Mouse (Mus musculus): ENCODE measurements around the gene Ppp1r13l. TPM values are rescaled to one million over a fixed set of nuclear protein-coding genes. Genes with fewer than 3 reads are reported as not detected.

Ppp1r13l gene
- polyA plus RNA-seq (2014; fragmentation: Nextera tagmentation; extraction: Ambion mirVana) = 12.4 and 17.6 TPM in 2 replicates

DNA sequence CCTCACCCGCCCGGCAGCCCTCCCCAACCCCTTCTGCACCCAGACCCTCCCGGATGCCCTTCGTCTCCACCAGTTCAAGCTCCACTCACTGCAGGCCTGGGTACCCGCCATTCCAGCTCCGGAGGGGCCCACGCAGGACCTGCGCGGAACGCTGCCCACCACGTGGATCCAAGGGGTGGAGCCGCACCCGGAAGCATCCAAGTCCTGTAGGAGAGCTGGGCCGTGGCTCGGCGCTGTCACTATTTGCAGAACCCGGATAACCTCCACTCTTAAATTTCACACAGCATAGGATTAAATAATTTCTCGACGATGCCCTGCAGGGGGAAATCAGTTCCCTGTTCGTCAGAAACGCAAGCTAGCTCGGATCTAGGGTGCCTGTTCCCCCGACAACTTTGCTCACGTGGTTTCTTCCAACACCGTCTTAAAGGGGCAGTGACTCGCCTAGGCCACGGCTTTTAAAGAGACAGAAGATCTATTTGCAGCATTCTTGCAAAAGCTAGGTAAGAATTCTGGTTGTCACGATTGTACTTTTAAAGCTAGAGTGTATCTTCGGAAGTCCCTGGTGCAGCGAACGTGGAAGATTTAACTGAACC lies at the start of gene Ppp1r13l, which contains the start of gene Cd3eap:
Gene Ppp1r13l (plus strand): TSS at position 451 of the 593 bp plus-strand sequence.
Gene Cd3eap (minus strand): TSS at position 185 of the 593 bp plus-strand sequence.
- Histone ChIP-seq H3K4me1 (ENCODE audit: control insufficient read depth, insufficient read depth, low read length) (peaks cover 30% of the 10 kb centered on the region), H3K4me2 (peak within 1 kb of the TSS; percentile 99), H3K4me3 (ENCODE audit: low read depth, low read length) (peak within 1 kb of the TSS; percentile 71), H3K9ac (ENCODE audit: low read depth, low read length) (peak within 1 kb of the TSS; percentile 71), H3K27me3 (ENCODE audit: control insufficient read depth, insufficient read depth, low read length) (peaks cover 7% of the 10 kb centered on the region; the same call in 1 of the 2 replicates), H3K27ac (ENCODE audit: low read depth, low read length) (peak within 1 kb of the TSS; percentile 65), H3K36me3 (ENCODE audit: control insufficient read depth, insufficient read depth, low read length) (peaks cover 9% of the 10 kb centered on the region), H3K9me3 (replicated peaks; ENCODE audit: control insufficient read depth, low read length) (no peaks in the 10 kb centered on the region)
- WGBS (ENCODE audit: insufficient replicate concordance) = under 1% methylated on average over 29 of the region's 31 CpGs
- peak; percentile 51 for ATAC-seq (replicated peaks; ENCODE audit: insufficient number of reproducible peaks, low FRiP score, low TSS enrichment)

DNA sequence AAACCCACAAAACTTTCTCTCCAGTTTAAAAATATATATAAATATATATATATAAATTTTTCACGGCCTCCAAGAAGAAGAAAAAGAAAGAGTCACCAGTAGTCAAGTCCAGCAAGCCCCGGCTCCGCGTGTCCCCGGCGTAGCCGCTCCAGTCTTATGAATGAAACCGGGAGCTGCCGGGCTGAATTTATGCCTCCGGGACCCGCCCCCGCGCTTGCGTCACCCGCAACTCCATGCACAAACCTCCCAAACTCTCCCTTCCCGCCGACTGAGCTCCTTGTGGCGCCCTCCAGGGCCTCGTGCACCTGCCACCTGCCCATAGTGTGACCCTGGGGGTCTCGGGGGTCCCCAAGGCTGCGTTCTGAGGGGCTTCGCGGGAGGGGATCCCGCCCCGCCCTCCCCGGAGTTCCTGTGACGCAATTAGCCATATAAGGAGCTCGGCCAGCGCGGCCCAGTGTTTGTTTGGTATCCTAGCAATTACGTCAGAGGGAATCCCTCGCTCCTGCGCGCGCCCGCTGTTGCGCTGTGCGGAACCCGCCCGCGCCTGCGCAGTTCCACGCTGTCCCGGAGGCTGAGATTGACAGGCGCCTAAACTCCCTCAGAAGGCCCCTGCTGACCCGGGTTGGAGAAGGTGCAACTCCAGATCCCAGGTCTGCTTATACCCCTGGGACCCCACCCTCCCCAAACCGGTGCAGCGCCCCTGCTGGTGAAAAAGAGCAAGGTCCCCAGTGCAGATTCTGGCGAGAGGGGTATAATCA lies 49.5 kb upstream of the Ppp1r13l start, which contains the start of gene Fosb:
Gene Fosb (minus strand): TSS at position 168 of the 758 bp plus-strand sequence.
- Histone ChIP-seq H3K27me3 (ENCODE audit: control insufficient read depth, insufficient read depth, low read length) (peaks cover 22% of the 10 kb centered on the region), H3K27ac (ENCODE audit: low read depth, low read length) (peak within 1 kb of the TSS; percentile 42), H3K4me2 (peak within 1 kb of the TSS; percentile 98), H3K36me3 (ENCODE audit: control insufficient read depth, insufficient read depth, low read length) (no peaks in the 10 kb centered on the region), H3K4me3 (ENCODE audit: low read depth, low read length) (peak within 1 kb of the TSS; percentile 71), H3K9ac (ENCODE audit: low read depth, low read length) (peak within 1 kb of the TSS; percentile 69), H3K9me3 (replicated peaks; ENCODE audit: control insufficient read depth, low read length) (no peaks in the 10 kb centered on the region), H3K4me1 (ENCODE audit: control insufficient read depth, insufficient read depth, low read length) (peaks cover 12% of the 10 kb centered on the region)
- peak; percentile 82 for ATAC-seq (replicated peaks; ENCODE audit: insufficient number of reproducible peaks, low FRiP score, low TSS enrichment)
- WGBS (ENCODE audit: insufficient replicate concordance) = under 1% methylated on average over 49 of the region's 49 CpGs

DNA sequence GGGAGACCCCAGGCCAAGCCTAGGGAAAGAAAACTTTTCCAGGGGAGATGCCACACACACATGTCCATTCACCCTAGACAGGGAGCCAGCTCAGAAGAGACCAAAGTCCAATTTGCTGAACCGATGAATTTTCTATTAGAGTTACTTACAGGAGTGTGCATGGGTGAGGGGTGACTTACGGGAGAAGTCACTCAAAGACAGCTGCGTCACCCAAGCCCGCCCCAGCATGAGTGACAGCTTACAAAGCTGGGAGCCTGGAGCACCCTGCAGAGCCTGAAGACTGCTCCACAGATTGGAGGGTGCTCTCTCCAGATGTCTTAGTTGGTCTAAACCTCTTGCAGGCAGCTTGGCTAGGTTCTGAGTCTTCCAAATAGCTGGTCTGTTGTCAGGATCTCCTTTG lies 47.6 kb upstream of the Ppp1r13l start:
- H3K4me1 ChIP-seq (ENCODE audit: control insufficient read depth, insufficient read depth, low read length) = peaks cover 12% of the 10 kb centered on the region
- H3K9me3 ChIP-seq (replicated peaks; ENCODE audit: control insufficient read depth, low read length) = no peaks in the 10 kb centered on the region
- no peaks in the 10 kb centered on the region for H3K36me3 ChIP-seq (ENCODE audit: control insufficient read depth, insufficient read depth, low read length)
- WGBS (ENCODE audit: insufficient replicate concordance) = 32% methylated on average over 4 of the region's 4 CpGs
- H3K4me3 ChIP-seq (ENCODE audit: low read depth, low read length) = no peak overlapping the region
- H3K27me3 ChIP-seq (ENCODE audit: control insufficient read depth, insufficient read depth, low read length) = peaks cover 4% of the 10 kb centered on the region
- H3K9ac ChIP-seq (ENCODE audit: low read depth, low read length) = no peak overlapping the region
- ATAC-seq (replicated peaks; ENCODE audit: insufficient number of reproducible peaks, low FRiP score, low TSS enrichment) = no peak
- H3K4me2 ChIP-seq = no peak overlapping the region
- H3K27ac ChIP-seq (ENCODE audit: low read depth, low read length) = no peak overlapping the region

DNA sequence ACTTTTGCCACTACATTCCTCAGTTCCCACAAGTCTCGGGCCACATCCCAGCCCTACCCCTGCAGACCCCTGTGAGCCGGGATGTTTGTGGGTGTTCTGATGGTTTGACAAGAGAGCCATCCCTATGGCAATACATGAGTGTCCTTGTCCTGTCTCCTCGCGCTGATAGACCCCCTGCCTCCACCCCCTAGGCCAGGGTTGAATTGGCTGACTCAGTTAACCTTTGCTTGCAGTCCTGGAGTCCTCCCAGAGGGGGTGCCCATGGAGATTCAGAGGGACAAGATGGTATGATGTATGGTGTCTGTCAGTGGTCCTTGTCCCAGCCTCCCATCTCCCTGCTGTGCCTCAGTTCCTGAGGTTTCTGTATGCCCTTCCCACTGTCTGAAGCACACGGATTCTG lies 45.5 kb upstream of the Ppp1r13l start:
- no peak overlapping the region for H3K4me3 ChIP-seq (ENCODE audit: low read depth, low read length)

DNA sequence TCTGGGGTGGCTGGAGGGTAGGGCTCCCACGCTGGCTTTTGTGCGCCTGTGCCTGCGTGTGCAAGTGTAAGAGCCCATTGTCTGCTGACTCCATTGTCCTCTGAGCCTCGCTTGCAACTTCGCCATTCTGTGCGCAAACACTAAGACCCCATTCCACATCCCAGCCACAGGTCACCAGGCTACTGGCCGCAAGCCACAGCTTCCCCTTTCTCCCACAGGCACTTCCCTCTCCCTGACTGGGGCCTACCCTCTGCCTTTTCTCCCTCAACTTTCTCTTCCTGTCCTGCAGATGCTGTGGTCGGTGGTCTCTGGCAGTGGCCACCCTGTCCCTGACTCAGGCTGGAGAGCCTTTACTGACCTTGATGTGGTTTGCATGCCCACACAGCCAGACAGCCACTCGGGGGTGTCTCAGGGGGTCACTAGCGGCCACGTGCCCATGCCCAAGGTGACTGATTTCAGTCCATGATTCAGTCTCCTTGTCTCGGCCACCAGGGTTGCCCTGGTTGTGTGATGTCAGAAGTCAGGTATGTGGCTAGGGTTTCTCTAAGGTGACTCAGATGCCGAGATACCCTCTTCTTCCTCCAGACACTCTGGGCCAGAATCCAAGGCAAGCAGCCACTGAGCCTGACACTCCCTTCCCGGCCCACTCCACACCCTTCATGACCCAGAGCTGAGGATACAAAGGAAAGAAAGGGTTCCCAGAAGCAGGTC lies 42.9 kb upstream of the Ppp1r13l start:
- WGBS (ENCODE audit: insufficient replicate concordance) = 57% methylated on average over 14 of the region's 14 CpGs
- Histone ChIP-seq H3K36me3 (ENCODE audit: control insufficient read depth, insufficient read depth, low read length) (no peaks in the 10 kb centered on the region), H3K4me2 (no peak overlapping the region), H3K27ac (ENCODE audit: low read depth, low read length) (no peak overlapping the region), H3K4me3 (ENCODE audit: low read depth, low read length) (no peak overlapping the region), H3K4me1 (ENCODE audit: control insufficient read depth, insufficient read depth, low read length) (peaks cover 12% of the 10 kb centered on the region), H3K27me3 (ENCODE audit: control insufficient read depth, insufficient read depth, low read length) (no peaks in the 10 kb centered on the region), H3K9me3 (replicated peaks; ENCODE audit: control insufficient read depth, low read length) (no peaks in the 10 kb centered on the region), H3K9ac (ENCODE audit: low read depth, low read length) (no peak overlapping the region)
- ATAC-seq (replicated peaks; ENCODE audit: insufficient number of reproducible peaks, low FRiP score, low TSS enrichment) = no peak

More for the DNA sequence above, 45.5 kb upstream of the Ppp1r13l start:
- no peak for ATAC-seq (replicated peaks; ENCODE audit: insufficient number of reproducible peaks, low FRiP score, low TSS enrichment)
- no peaks in the 10 kb centered on the region for H3K36me3 ChIP-seq (ENCODE audit: control insufficient read depth, insufficient read depth, low read length)
- no peak overlapping the region for H3K4me2 ChIP-seq
- 48% methylated on average over 5 of the region's 5 CpGs for WGBS (ENCODE audit: insufficient replicate concordance)
- H3K9me3 ChIP-seq (replicated peaks; ENCODE audit: control insufficient read depth, low read length) = no peaks in the 10 kb centered on the region
- H3K4me1 ChIP-seq (ENCODE audit: control insufficient read depth, insufficient read depth, low read length) = peaks cover 7% of the 10 kb centered on the region; the same call in 1 of the 2 replicates
- H3K9ac ChIP-seq (ENCODE audit: low read depth, low read length) = no peak overlapping the region
- no peaks in the 10 kb centered on the region for H3K27me3 ChIP-seq (ENCODE audit: control insufficient read depth, insufficient read depth, low read length)
- no peak overlapping the region for H3K27ac ChIP-seq (ENCODE audit: low read depth, low read length)

DNA sequence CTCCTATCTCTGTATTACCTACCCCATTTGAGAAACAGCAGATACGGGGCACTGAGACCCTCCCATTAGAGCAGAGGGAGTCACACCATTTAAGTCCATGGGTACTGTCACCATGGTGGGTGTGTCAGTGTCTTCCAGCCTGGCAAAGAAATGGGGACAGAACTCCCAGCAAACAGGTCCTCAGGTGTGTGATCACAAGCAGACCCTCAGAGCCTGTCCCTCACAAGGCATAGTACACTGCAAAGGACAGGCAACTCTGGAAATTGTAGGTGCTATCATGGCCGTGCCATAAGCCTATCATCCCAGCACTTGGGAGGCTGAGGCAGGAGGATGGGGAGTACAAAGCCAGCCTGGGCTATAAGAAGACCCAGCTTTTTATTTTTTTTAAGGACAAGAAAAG lies 41.3 kb upstream of the Ppp1r13l start:
- 65% methylated on average over 2 of the region's 2 CpGs for WGBS (ENCODE audit: insufficient replicate concordance)
- Histone ChIP-seq H3K27me3 (ENCODE audit: control insufficient read depth, insufficient read depth, low read length) (no peaks in the 10 kb centered on the region), H3K36me3 (ENCODE audit: control insufficient read depth, insufficient read depth, low read length) (no peaks in the 10 kb centered on the region), H3K4me2 (no peak overlapping the region), H3K4me1 (ENCODE audit: control insufficient read depth, insufficient read depth, low read length) (peaks cover 12% of the 10 kb centered on the region), H3K4me3 (ENCODE audit: low read depth, low read length) (no peak overlapping the region), H3K9ac (ENCODE audit: low read depth, low read length) (no peak overlapping the region), H3K9me3 (replicated peaks; ENCODE audit: control insufficient read depth, low read length) (no peaks in the 10 kb centered on the region), H3K27ac (ENCODE audit: low read depth, low read length) (no peak overlapping the region)
- ATAC-seq (replicated peaks; ENCODE audit: insufficient number of reproducible peaks, low FRiP score, low TSS enrichment) = no peak

DNA sequence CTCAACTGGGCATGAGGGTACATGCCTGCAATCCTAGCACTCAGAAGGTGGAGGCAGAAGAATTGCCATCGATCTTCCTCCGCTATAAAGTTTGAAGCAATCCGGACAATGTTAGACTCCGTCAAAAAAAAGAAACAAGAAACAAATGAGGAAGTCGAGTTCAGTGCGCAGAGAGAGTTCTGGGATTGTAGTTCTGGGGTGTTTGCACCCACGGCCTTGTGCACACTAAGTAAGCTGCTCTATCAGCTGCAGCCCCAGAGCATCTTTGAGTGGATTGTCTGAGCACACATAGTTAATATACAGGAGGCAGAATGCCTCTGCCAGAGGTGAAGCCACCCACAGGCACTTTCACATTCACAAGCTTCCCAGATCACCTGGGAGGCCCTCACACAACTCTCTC lies 40.9 kb upstream of the Ppp1r13l start:
- Histone ChIP-seq H3K36me3 (ENCODE audit: control insufficient read depth, insufficient read depth, low read length) (no peaks in the 10 kb centered on the region), H3K9ac (ENCODE audit: low read depth, low read length) (no peak overlapping the region), H3K4me2 (no peak overlapping the region), H3K4me1 (ENCODE audit: control insufficient read depth, insufficient read depth, low read length) (peaks cover 12% of the 10 kb centered on the region), H3K27me3 (ENCODE audit: control insufficient read depth, insufficient read depth, low read length) (no peaks in the 10 kb centered on the region), H3K4me3 (ENCODE audit: low read depth, low read length) (no peak overlapping the region), H3K27ac (ENCODE audit: low read depth, low read length) (no peak overlapping the region), H3K9me3 (replicated peaks; ENCODE audit: control insufficient read depth, low read length) (no peaks in the 10 kb centered on the region)
- WGBS (ENCODE audit: insufficient replicate concordance) = 77% methylated on average over 7 of the region's 7 CpGs
- ATAC-seq (replicated peaks; ENCODE audit: insufficient number of reproducible peaks, low FRiP score, low TSS enrichment) = no peak

DNA sequence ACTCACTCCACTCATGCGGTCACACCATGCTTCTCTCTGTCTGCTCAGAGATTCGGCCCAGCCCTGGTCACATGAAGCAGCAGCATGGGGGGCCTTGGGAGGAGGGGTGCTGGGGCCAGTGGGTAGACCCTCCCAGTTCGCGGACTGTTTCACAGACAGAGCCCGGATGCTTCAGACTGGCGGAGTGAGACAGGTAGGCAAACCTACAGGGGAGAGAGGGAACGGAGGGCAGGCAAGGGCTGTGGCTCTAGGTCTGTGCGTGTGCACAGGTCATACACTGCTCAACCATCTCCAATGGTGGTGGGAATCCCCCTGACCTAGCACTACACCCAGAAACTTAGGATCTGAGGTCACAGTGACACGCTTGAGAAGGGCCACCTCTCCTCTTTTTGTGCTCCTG lies 40.1 kb upstream of the Ppp1r13l start:
- H3K27me3 ChIP-seq (ENCODE audit: control insufficient read depth, insufficient read depth, low read length) = no peaks in the 10 kb centered on the region
- WGBS (ENCODE audit: insufficient replicate concordance) = 18% methylated on average over 9 of the region's 9 CpGs

More for the DNA sequence above, 40.1 kb upstream of the Ppp1r13l start:
- peak; percentile 21; the same call in 1 of the 2 replicates for ATAC-seq (replicated peaks; ENCODE audit: insufficient number of reproducible peaks, low FRiP score, low TSS enrichment)
- 0 out of 2 replicates have a peak overlapping the region, but pooled peaks have one; percentile 3 for H3K27ac ChIP-seq (ENCODE audit: low read depth, low read length)
- peak overlapping the region; percentile 66 for H3K9ac ChIP-seq (ENCODE audit: low read depth, low read length)
- no peaks in the 10 kb centered on the region for H3K9me3 ChIP-seq (replicated peaks; ENCODE audit: control insufficient read depth, low read length)
- peaks cover 12% of the 10 kb centered on the region for H3K4me1 ChIP-seq (ENCODE audit: control insufficient read depth, insufficient read depth, low read length)
- no peaks in the 10 kb centered on the region for H3K36me3 ChIP-seq (ENCODE audit: control insufficient read depth, insufficient read depth, low read length)
- H3K4me2 ChIP-seq = peak overlapping the region; percentile 81
- H3K4me3 ChIP-seq (ENCODE audit: low read depth, low read length) = peak overlapping the region; percentile 43

All from heart, embryonic 11.5 days (tissue).